Mouse (Mus musculus) limb, embryonic 11.5 days (tissue): Measurements from ENCODE around the gene Tnfrsf26. TPM values are rescaled to one million over a fixed set of nuclear protein-coding genes. Genes with fewer than 3 reads are reported as not detected.
"Not testable (repeated sequence)": the region's sequence is repeated elsewhere in the genome, so short reads cannot be mapped to it uniquely, and the experiment has no call there.

Experiments used
- ATAC-seq: fragments of 200-750 bp; cut with Nextera tagmentation; 2 replicates; pipeline ENCODE4 v1.8.0; 2017; ENCODE audit warnings: low read depth; ENCODE audit not compliant: insufficient number of reproducible peaks, low FRiP score, low TSS enrichment
- DNase-seq: peaks from one replicate; pipeline ENCODE4 v3.0.0-alpha.2; 2015; ENCODE audit warnings: low spot score
- H3K27ac ChIP-seq: fragments of 300-500 bp; sonication (generic); replicated peaks from 2 replicates; pipeline ENCODE4 v1.5.1; 2014; ENCODE audit warnings: low read depth, mild to moderate bottlenecking, low read length
- H3K27me3 ChIP-seq: fragments of 300-500 bp; sonication (generic); 2 replicates; pipeline ENCODE4 v1.6.1; 2014; ENCODE audit warnings: mild to moderate bottlenecking, low read length, mixed read lengths; ENCODE audit not compliant: control insufficient read depth, insufficient read depth
- H3K36me3 ChIP-seq: fragments of 300-500 bp; sonication (generic); 2 replicates; pipeline ENCODE4 v1.6.1; 2014; ENCODE audit warnings: mild to moderate bottlenecking, low read length, moderate library complexity, mixed read lengths; ENCODE audit not compliant: control insufficient read depth, insufficient read depth
- H3K4me1 ChIP-seq: fragments of 300-500 bp; sonication (generic); 2 replicates; pipeline ENCODE4 v1.6.1; 2014; ENCODE audit warnings: low read length, mixed read lengths; ENCODE audit not compliant: control insufficient read depth, insufficient read depth
- H3K4me2 ChIP-seq: fragments of 300-500 bp; sonication (generic); 2 replicates; pipeline ENCODE4 v1.6.1; 2014; ENCODE audit warnings: low read depth, mild to moderate bottlenecking, moderate library complexity; ENCODE audit not compliant: severe bottlenecking
- H3K4me3 ChIP-seq: fragments of 300-500 bp; sonication (generic); 2 replicates; pipeline ENCODE4 v1.5.1; 2014; ENCODE audit warnings: low read depth, low read length
- H3K9ac ChIP-seq: fragments of 300-500 bp; sonication (generic); 2 replicates; pipeline ENCODE4 v1.6.1; 2014; ENCODE audit warnings: mild to moderate bottlenecking, low read length
- H3K9me3 ChIP-seq: fragments of 300-500 bp; sonication (generic); 2 replicates; pipeline ENCODE4 v1.6.1; 2016; ENCODE audit warnings: low read length; ENCODE audit not compliant: control insufficient read depth
- WGBS: fragments of 180-500 bp; shearing (Covaris S2); extraction: QIAGEN DNeasy Blood & Tissue Kit; methylation state at CpG from one replicate; pipeline ENCODE4 v1.1.7; 2014; 5-methylcytosine and 5-hydroxymethylcytosine counted together
- polyA plus RNA-seq: library from polyadenylated mRNA; unstranded; fragments of >200 nt; fragmentation: Nextera tagmentation; extraction: Ambion mirVana; gene quantifications from 2 replicates; pipeline ENCODE4 v1.2.1, GENCODE M21; 2014

The Tnfrsf26 gene
- polyA plus RNA-seq = 0.05 TPM in 1 of 2 replicates, not detected in the other

- Histone ChIP-seq H3K36me3 (no peaks in the 10 kb centered on the region), H3K9ac (no peak within 1 kb of the TSS), H3K27ac (no peak within 1 kb of the TSS), H3K27me3 (no peaks in the 10 kb centered on the region), H3K4me3 (no peak within 1 kb of the TSS), H3K4me2 (no peak within 1 kb of the TSS), H3K9me3 (no peaks in the 10 kb centered on the region), H3K4me1 (no peaks in the 10 kb centered on the region)
- ATAC-seq = no peak
- DNase-seq = no peak
- 96% methylated on average over 1 of the region's 1 CpGs for WGBS
These were observed at the start of gene Tnfrsf26 for GRCm38 (mm10) chr7:143628540-143628939. Gene Tnfrsf26 (minus strand): TSS chr7:143628722.

GRCm38 (mm10) chr7:143666427-143667311 is 38.1 kb upstream of the Tnfrsf26 start:
- no peak overlapping the region for H3K4me3 ChIP-seq
- DNase-seq = no peak
- ATAC-seq = no peak
- no peak overlapping the region for H3K9ac ChIP-seq
- no peaks in the 10 kb centered on the region for H3K27me3 ChIP-seq
- H3K4me1 ChIP-seq = no peaks in the 10 kb centered on the region
- H3K27ac ChIP-seq = no peak overlapping the region
- H3K36me3 ChIP-seq = no peaks in the 10 kb centered on the region
- H3K9me3 ChIP-seq = no peaks in the 10 kb centered on the region
- H3K4me2 ChIP-seq = no peak overlapping the region

GRCm38 (mm10) chr7:143663470-143663869 is 34.9 kb upstream of the Tnfrsf26 start:
- Histone ChIP-seq H3K9ac (no peak overlapping the region), H3K27me3 (no peaks in the 10 kb centered on the region), H3K36me3 (no peaks in the 10 kb centered on the region), H3K27ac (no peak overlapping the region), H3K4me3 (no peak overlapping the region), H3K4me1 (no peaks in the 10 kb centered on the region), H3K4me2 (no peak overlapping the region), H3K9me3 (no peaks in the 10 kb centered on the region)
- DNase-seq = no peak
- ATAC-seq = no peak
- WGBS = 83% methylated on average over 2 of the region's 2 CpGs

GRCm38 (mm10) chr7:143660797-143661196 is 32.3 kb upstream of the Tnfrsf26 start:
- Histone ChIP-seq H3K4me2 (no peak overlapping the region), H3K27ac (no peak overlapping the region), H3K4me1 (no peaks in the 10 kb centered on the region), H3K9ac (no peak overlapping the region), H3K36me3 (no peaks in the 10 kb centered on the region), H3K27me3 (no peaks in the 10 kb centered on the region), H3K4me3 (no peak overlapping the region), H3K9me3 (no peaks in the 10 kb centered on the region)
- ATAC-seq (no peak), DNase-seq (no peak)

- not testable (repeated sequence) for H3K9me3 ChIP-seq, H3K27ac ChIP-seq, H3K27me3 ChIP-seq, H3K4me2 ChIP-seq, H3K36me3 ChIP-seq, H3K9ac ChIP-seq, DNase-seq, H3K4me1 ChIP-seq
- 58% methylated on average over 10 of the region's 10 CpGs for WGBS
- peak overlapping the region; percentile 53 for H3K4me3 ChIP-seq
- ATAC-seq = 0 out of 2 replicates have a peak, but pooled peaks have one; percentile 26
These were observed 21.3 kb upstream of the Tnfrsf26 start for GRCm38 (mm10) chr7:143649769-143650346.

- no peaks in the 10 kb centered on the region for H3K4me1 ChIP-seq
- H3K36me3 ChIP-seq = no peaks in the 10 kb centered on the region
- ATAC-seq (peak; percentile 75; the same call in 1 of the 2 replicates), DNase-seq (peak; percentile 87)
- H3K4me3 ChIP-seq = peak within 1 kb of the TSS; percentile 53
- H3K27ac ChIP-seq = no peak within 1 kb of the TSS
- H3K4me2 ChIP-seq = peak within 1 kb of the TSS; percentile 72
- no peaks in the 10 kb centered on the region for H3K9me3 ChIP-seq
- H3K27me3 ChIP-seq = no peaks in the 10 kb centered on the region
- whole genome bisulfite sequencing = 4% methylated on average over 37 of the region's 39 CpGs
- H3K9ac ChIP-seq = peak within 1 kb of the TSS; percentile 62
These were observed 20.7 kb upstream of the Tnfrsf26 start, which contains the start of gene Tnfrsf22 for GRCm38 (mm10) chr7:143649034-143649768. Gene Tnfrsf22 (minus strand): TSS chr7:143649661.

- not testable (repeated sequence) for H3K27me3 ChIP-seq, H3K4me3 ChIP-seq, ATAC-seq, H3K4me1 ChIP-seq, H3K9ac ChIP-seq, H3K27ac ChIP-seq, DNase-seq, H3K4me2 ChIP-seq, H3K9me3 ChIP-seq, H3K36me3 ChIP-seq
- WGBS = 82% methylated on average over 2 of the region's 2 CpGs
These were observed 15.4 kb upstream of the Tnfrsf26 start for GRCm38 (mm10) chr7:143643949-143644348.

GRCm38 (mm10) chr7:143636674-143637073 is 8.2 kb upstream of the Tnfrsf26 start:
- WGBS = 100% methylated on average over 1 of the region's 1 CpGs
- Histone ChIP-seq H3K4me2 (no peak overlapping the region), H3K9ac (no peak overlapping the region), H3K9me3 (no peaks in the 10 kb centered on the region), H3K36me3 (no peaks in the 10 kb centered on the region), H3K4me1 (no peaks in the 10 kb centered on the region), H3K27me3 (no peaks in the 10 kb centered on the region), H3K4me3 (no peak overlapping the region), H3K27ac (no peak overlapping the region)
- ATAC-seq = no peak
- no peak for DNase-seq
